Mouse (Mus musculus): ENCODE measurements around the gene Sdf2. TPM values are rescaled to one million over a fixed set of nuclear protein-coding genes. Genes with fewer than 3 reads are reported as not detected.

Sdf2 gene
- 103 and 106 TPM in 2 replicates for polyA plus RNA-seq (2015; fragmentation: Nextera tagmentation; extraction: Ambion mirVana)

- H3K4me3 ChIP-seq (ENCODE audit: low read depth, low read length): peak within 1 kb of the TSS; percentile 87
- 0 out of 2 replicates have a peak, but pooled peaks cover 2% of the 10 kb centered on the region for H3K4me1 ChIP-seq (replicated peaks; ENCODE audit: control insufficient read depth, insufficient read depth)
- 0% methylated on average over 50 of the region's 50 CpGs for WGBS
- peak within 1 kb of the TSS; percentile 77 for H3K4me2 ChIP-seq (replicated peaks; ENCODE audit: low read depth)
- H3K9me3 ChIP-seq (ENCODE audit: control insufficient read depth, low read length): no peaks in the 10 kb centered on the region
- ATAC-seq (ENCODE audit: low FRiP score, low TSS enrichment): peak; percentile 87
- H3K36me3 ChIP-seq (ENCODE audit: control insufficient read depth, insufficient read depth, low read length): no peaks in the 10 kb centered on the region
- DNase-seq (ENCODE audit: low spot score): peak; percentile 92
- H3K27me3 ChIP-seq (ENCODE audit: control insufficient read depth, insufficient read depth, low read length): no peaks in the 10 kb centered on the region
- peak within 1 kb of the TSS; percentile 98 for H3K27ac ChIP-seq (replicated peaks)
- peak within 1 kb of the TSS; percentile 98 for H3K9ac ChIP-seq (ENCODE audit: low read length)
- peak; percentile 26; the same call in 1 of the 2 replicates for TF ChIP-seq CTCF (IDR thresholded peaks at IDR 0.05; ENCODE audit: low read depth)
- peak; percentile 64 for TF ChIP-seq EP300 (optimal IDR thresholded peaks at IDR 0.05)
These were observed at the start of gene Sdf2, which contains the start of gene Supt6 for GRCm38 (mm10) chr11:78245627-78246317. Sdf2 (plus strand) TSS chr11:78245746. Supt6 (minus strand) TSS chr11:78245987.

DNA sequence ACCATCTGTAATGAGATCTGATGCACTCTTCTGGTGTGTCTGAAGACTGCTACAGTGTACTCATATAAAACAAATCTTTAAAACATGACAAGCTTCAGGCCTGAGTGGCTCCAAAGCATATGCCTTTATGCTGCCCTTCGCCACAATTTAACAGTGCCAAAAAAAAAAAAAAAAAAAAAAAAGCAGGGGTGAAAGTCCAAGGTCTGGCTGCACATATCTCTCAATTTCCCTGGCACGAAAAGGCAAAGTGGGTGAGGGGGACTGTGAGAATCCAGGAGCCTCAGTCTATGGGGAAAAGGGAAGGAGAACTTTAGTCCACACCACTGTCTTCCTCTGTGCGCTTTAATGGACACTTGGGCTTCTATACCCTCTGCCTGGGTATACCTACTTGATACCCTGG lies 43.2 kb upstream of the Sdf2 start:
- Histone ChIP-seq H3K36me3 (ENCODE audit: control insufficient read depth, insufficient read depth, low read length) (peaks cover 16% of the 10 kb centered on the region; the same call in 1 of the 2 replicates), H3K4me1 (replicated peaks; ENCODE audit: control insufficient read depth, insufficient read depth) (no peaks in the 10 kb centered on the region), H3K9me3 (ENCODE audit: control insufficient read depth, low read length) (no peaks in the 10 kb centered on the region), H3K27me3 (ENCODE audit: control insufficient read depth, insufficient read depth, low read length) (no peaks in the 10 kb centered on the region), H3K4me3 (ENCODE audit: low read depth, low read length) (no peak overlapping the region), H3K9ac (ENCODE audit: low read length) (no peak overlapping the region), H3K27ac (replicated peaks) (no peak overlapping the region), H3K4me2 (replicated peaks; ENCODE audit: low read depth) (no peak overlapping the region)
- 90% methylated on average over 3 of the region's 3 CpGs for WGBS
- TF ChIP-seq CTCF (IDR thresholded peaks at IDR 0.05; ENCODE audit: low read depth) (no peak), EP300 (optimal IDR thresholded peaks at IDR 0.05) (no peak)
- DNase-seq (ENCODE audit: low spot score): no peak
- no peak for ATAC-seq (ENCODE audit: low FRiP score, low TSS enrichment)

DNA sequence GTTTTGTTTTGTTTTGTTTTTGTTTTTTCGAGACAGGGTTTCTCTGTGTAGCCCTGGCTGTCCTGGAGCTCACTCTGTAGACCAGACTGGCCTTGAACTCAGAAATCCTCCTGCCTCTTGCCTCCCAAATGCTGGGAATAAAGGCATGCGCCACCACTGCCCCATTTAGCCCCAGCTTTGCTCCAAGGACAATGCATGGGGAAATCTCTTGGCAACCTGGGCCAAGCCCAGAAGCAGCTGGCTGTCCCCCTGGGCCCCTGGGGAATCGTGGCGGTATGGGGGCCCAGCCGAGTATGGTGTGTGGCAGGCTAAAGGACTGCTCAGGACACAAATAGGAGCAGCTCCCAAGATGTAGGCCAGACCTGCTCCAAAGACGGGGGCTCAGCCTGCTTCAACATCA lies 41.3 kb upstream of the Sdf2 start:
- no peak for DNase-seq (ENCODE audit: low spot score)
- WGBS: 82% methylated on average over 6 of the region's 6 CpGs
- no peak for TF ChIP-seq EP300 (optimal IDR thresholded peaks at IDR 0.05)
- no peak for TF ChIP-seq CTCF (IDR thresholded peaks at IDR 0.05; ENCODE audit: low read depth)

DNA sequence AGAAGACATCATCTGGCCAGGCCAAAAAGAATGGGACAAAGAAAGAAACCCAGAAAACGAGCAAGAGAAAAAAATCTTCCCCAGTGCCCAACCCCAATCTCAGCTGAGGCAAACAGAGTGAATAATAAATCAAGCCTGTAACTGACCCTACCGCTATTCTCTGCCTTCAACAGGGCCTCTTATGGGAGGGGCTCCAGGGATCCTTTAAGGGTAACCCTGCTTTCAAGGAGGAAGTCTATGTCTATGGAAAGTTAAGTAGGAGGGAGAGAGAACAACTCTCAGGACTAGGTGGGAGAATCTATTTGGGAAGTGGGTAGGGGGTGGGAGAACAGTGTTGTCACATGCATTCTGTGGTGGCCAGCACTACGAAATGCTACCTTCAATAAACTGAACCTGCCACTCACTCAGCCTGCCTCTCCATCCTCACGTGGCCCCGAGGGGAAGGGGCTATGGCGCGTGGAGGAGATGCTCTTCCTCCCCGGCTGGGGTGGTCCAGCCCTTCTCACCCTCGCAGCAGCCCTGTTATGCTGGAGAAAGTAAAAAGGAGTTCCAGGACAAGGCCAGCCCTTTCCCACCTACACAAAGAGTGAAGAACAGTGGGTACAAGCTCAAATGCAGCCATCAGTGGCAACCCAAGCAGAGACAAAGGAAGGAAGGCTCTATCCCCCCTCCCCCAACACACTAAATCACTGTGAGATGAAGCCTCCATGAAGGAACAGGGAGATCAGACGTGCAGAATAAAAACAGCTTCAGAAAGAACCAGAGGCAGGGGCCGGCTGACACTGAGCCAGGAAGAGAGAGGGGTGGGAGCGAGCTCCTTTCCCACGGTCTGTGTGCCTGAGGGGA lies 40.0 kb upstream of the Sdf2 start:
- WGBS: 51% methylated on average over 13 of the region's 13 CpGs
- TF ChIP-seq CTCF (IDR thresholded peaks at IDR 0.05; ENCODE audit: low read depth) (no peak), EP300 (optimal IDR thresholded peaks at IDR 0.05) (no peak)
- peaks cover 36% of the 10 kb centered on the region for H3K36me3 ChIP-seq (ENCODE audit: control insufficient read depth, insufficient read depth, low read length)
- ATAC-seq (ENCODE audit: low FRiP score, low TSS enrichment): no peak
- H3K4me3 ChIP-seq (ENCODE audit: low read depth, low read length): no peak overlapping the region
- DNase-seq (ENCODE audit: low spot score): no peak
- no peak overlapping the region for H3K9ac ChIP-seq (ENCODE audit: low read length)
- H3K27ac ChIP-seq (replicated peaks): no peak overlapping the region
- H3K9me3 ChIP-seq (ENCODE audit: control insufficient read depth, low read length): no peaks in the 10 kb centered on the region
- no peaks in the 10 kb centered on the region for H3K4me1 ChIP-seq (replicated peaks; ENCODE audit: control insufficient read depth, insufficient read depth)
- no peaks in the 10 kb centered on the region for H3K27me3 ChIP-seq (ENCODE audit: control insufficient read depth, insufficient read depth, low read length)
- no peak overlapping the region for H3K4me2 ChIP-seq (replicated peaks; ENCODE audit: low read depth)

More for the DNA sequence above, 41.3 kb upstream of the Sdf2 start:
- H3K4me2 ChIP-seq (replicated peaks; ENCODE audit: low read depth): no peak overlapping the region
- no peaks in the 10 kb centered on the region for H3K9me3 ChIP-seq (ENCODE audit: control insufficient read depth, low read length)
- H3K9ac ChIP-seq (ENCODE audit: low read length): no peak overlapping the region
- H3K4me1 ChIP-seq (replicated peaks; ENCODE audit: control insufficient read depth, insufficient read depth): no peaks in the 10 kb centered on the region
- no peak for ATAC-seq (ENCODE audit: low FRiP score, low TSS enrichment)
- no peaks in the 10 kb centered on the region for H3K27me3 ChIP-seq (ENCODE audit: control insufficient read depth, insufficient read depth, low read length)
- no peak overlapping the region for H3K4me3 ChIP-seq (ENCODE audit: low read depth, low read length)
- H3K27ac ChIP-seq (replicated peaks): no peak overlapping the region
- peaks cover 33% of the 10 kb centered on the region for H3K36me3 ChIP-seq (ENCODE audit: control insufficient read depth, insufficient read depth, low read length)

DNA sequence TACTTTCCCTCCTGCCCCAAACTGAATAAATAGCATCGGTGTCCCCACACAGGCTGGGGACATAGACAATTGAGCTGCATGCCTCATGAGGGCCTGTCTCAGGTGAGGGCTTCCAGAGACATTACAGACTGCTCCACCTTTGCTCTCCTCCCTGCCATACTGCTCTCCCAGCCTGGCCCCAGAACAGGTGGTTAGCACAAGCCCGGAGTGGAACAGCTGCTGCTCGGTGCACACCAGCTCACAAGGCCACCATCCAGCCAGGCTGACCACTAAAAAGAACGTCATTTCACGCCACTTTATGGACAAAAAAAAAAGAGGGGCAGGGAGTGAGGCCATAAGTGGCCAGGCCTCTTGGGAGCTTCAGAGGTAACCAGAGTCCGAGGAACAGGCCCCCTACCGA lies 38.4 kb upstream of the Sdf2 start:
- 83% methylated on average over 7 of the region's 7 CpGs for WGBS
- TF ChIP-seq CTCF (IDR thresholded peaks at IDR 0.05; ENCODE audit: low read depth) (no peak), EP300 (optimal IDR thresholded peaks at IDR 0.05) (no peak)

More for the DNA sequence above, 38.4 kb upstream of the Sdf2 start:
- H3K9ac ChIP-seq (ENCODE audit: low read length): no peak overlapping the region
- no peaks in the 10 kb centered on the region for H3K4me1 ChIP-seq (replicated peaks; ENCODE audit: control insufficient read depth, insufficient read depth)
- H3K27me3 ChIP-seq (ENCODE audit: control insufficient read depth, insufficient read depth, low read length): no peaks in the 10 kb centered on the region
- no peak overlapping the region for H3K4me3 ChIP-seq (ENCODE audit: low read depth, low read length)
- no peak overlapping the region for H3K27ac ChIP-seq (replicated peaks)
- no peak overlapping the region for H3K4me2 ChIP-seq (replicated peaks; ENCODE audit: low read depth)
- ATAC-seq (ENCODE audit: low FRiP score, low TSS enrichment) (no peak), DNase-seq (ENCODE audit: low spot score) (no peak)
- no peaks in the 10 kb centered on the region for H3K9me3 ChIP-seq (ENCODE audit: control insufficient read depth, low read length)
- peaks cover 44% of the 10 kb centered on the region for H3K36me3 ChIP-seq (ENCODE audit: control insufficient read depth, insufficient read depth, low read length)

Measured in stomach, postnatal 0 days (tissue).